Mouse (Mus musculus) neural tube, embryonic 11.5 days (tissue): Measurements from ENCODE around the gene Btla. TPM values are rescaled to one million over a fixed set of nuclear protein-coding genes. Genes with fewer than 3 reads are reported as not detected.

Source experiments
- ATAC-seq: fragments of 200-750 bp; cut with Nextera tagmentation; 2 replicates; pipeline ENCODE4 v1.8.0; 2017; ENCODE audit warnings: moderate number of reproducible peaks, mild to moderate bottlenecking, moderate TSS enrichment, moderate library complexity; ENCODE audit not compliant: insufficient read depth, low FRiP score, low TSS enrichment
- DNase-seq: peaks from one replicate; pipeline ENCODE4 v3.0.0-alpha.2; 2015; ENCODE audit warnings: low spot score
- H3K27ac ChIP-seq: fragments of 300-500 bp; sonication (generic); 2 replicates; pipeline ENCODE4 v1.5.1; 2014; ENCODE audit warnings: low read depth, mild to moderate bottlenecking, low read length
- H3K27me3 ChIP-seq: fragments of 300-500 bp; sonication (generic); 2 replicates; pipeline ENCODE4 v1.6.1; 2014; ENCODE audit warnings: mild to moderate bottlenecking, low read length, mixed read lengths; ENCODE audit not compliant: control insufficient read depth, insufficient read depth
- H3K36me3 ChIP-seq: fragments of 300-500 bp; sonication (generic); 2 replicates; pipeline ENCODE4 v1.6.1; 2014; ENCODE audit warnings: mild to moderate bottlenecking, low read length, moderate library complexity, mixed read lengths; ENCODE audit not compliant: control insufficient read depth, insufficient read depth
- H3K4me1 ChIP-seq: fragments of 300-500 bp; sonication (generic); 2 replicates; pipeline ENCODE4 v1.6.1; 2014; ENCODE audit warnings: low read length, mixed read lengths; ENCODE audit not compliant: control insufficient read depth, insufficient read depth
- H3K4me2 ChIP-seq: fragments of 300-500 bp; sonication (generic); 2 replicates; pipeline ENCODE4 v1.6.1; 2014; ENCODE audit warnings: low read depth, mild to moderate bottlenecking, moderate library complexity
- H3K4me3 ChIP-seq: fragments of 300-500 bp; sonication (generic); 2 replicates; pipeline ENCODE4 v1.5.1; 2014; ENCODE audit warnings: low read depth, low read length
- H3K9ac ChIP-seq: fragments of 300-500 bp; sonication (generic); 2 replicates; pipeline ENCODE4 v1.6.1; 2014; ENCODE audit warnings: mild to moderate bottlenecking, low read length
- H3K9me3 ChIP-seq: fragments of 300-500 bp; sonication (generic); 2 replicates; pipeline ENCODE4 v1.6.1; 2016; ENCODE audit warnings: low read length; ENCODE audit not compliant: control insufficient read depth
- WGBS: fragments of 180-500 bp; shearing (Covaris S2); extraction: QIAGEN DNeasy Blood & Tissue Kit; methylation state at CpG from one replicate; pipeline ENCODE4 v1.1.7; 2014; 5-methylcytosine and 5-hydroxymethylcytosine counted together
- polyA plus RNA-seq: library from polyadenylated mRNA; unstranded; fragments of >200 nt; fragmentation: Nextera tagmentation; extraction: Ambion mirVana; gene quantifications from 2 replicates; pipeline ENCODE4 v1.2.1, GENCODE M21; 2014

Btla gene
- polyA plus RNA-seq, 1 experiment from 2014 or later = 0.16 TPM

DNA sequence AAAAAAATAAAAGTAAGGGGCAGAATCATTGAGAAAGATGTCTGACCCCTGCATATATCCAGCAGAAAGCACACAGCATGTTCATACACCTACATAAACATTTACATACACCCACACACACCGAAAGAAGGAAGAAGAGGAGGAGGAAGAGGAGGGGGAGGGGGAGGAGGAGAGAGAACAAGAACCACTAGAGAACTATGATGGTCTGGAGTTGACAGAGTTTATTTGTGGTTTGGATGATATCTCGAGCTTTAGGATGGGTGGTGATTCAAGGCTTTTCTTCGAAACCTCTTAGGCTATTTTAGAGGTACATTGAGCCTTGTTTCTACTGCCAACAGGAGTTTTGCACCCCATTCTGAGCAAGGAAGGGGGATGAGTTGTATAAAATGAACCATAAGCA is 1.3 kb upstream of the Btla start:
- no peaks in the 10 kb centered on the region for H3K36me3 ChIP-seq
- WGBS = 85% methylated on average over 3 of the region's 3 CpGs
- H3K4me3 ChIP-seq = no peak overlapping the region
- DNase-seq (no peak), ATAC-seq (no peak)
- H3K27me3 ChIP-seq = no peaks in the 10 kb centered on the region
- no peaks in the 10 kb centered on the region for H3K9me3 ChIP-seq
- H3K9ac ChIP-seq = no peak overlapping the region
- H3K27ac ChIP-seq = no peak overlapping the region
- H3K4me2 ChIP-seq = no peak overlapping the region
- H3K4me1 ChIP-seq = no peaks in the 10 kb centered on the region

DNA sequence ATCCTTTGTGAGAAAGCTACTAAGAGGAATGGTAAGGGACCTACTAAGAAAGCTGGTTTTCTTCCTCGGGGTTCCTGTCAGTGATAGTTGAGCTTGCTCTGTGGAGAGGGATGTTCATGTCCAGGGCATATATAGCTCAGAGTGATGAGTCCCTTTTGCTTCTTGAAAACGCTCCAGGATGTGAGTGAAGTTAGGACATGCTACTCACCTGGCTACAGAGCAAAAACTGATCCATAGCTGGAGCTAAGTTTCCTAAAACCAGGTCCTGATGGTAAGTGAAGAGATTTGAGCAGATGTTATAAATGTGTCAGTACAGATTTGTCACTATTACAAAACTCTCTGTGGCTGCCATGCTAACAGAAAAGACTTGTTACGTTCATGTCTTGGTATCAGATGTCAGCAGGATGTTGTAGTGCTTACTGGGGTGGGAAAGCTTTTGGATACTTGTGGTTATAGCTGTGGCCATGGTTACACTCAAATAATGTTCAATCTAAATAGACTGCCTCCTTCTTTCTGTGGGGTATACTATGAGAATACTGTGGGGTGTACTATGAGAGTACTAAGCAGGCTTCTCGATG is 405 bp downstream of the Btla start:
- H3K36me3 ChIP-seq = no peaks in the 10 kb centered on the region
- no peaks in the 10 kb centered on the region for H3K9me3 ChIP-seq
- no peaks in the 10 kb centered on the region for H3K27me3 ChIP-seq
- no peaks in the 10 kb centered on the region for H3K4me1 ChIP-seq
- H3K4me2 ChIP-seq = no peak overlapping the region
- DNase-seq = no peak
- no peak overlapping the region for H3K9ac ChIP-seq
- no peak overlapping the region for H3K4me3 ChIP-seq
- no peak for ATAC-seq
- WGBS = 66% methylated on average over 4 of the region's 4 CpGs
- H3K27ac ChIP-seq = no peak overlapping the region

DNA sequence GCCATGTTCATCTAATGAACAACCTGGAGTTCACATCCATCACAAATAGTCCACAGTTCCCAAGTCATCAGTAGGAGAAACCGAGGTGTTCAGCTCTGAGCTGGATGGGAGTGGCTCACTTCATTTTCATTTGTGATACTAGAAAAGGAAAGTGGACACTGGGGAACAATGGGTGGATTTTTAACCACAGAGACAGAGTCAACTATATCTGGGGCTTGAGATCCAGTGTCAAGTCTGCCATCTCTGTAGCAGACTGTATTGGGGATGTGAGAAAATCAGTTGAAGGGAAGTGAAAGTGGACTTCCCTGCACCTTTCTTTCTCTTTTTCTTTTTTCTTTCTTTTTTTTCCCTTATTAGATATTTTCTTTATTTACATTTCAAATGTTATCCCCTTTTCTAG is 2.9 kb downstream of the Btla start:
- Histone ChIP-seq H3K9ac (no peak overlapping the region), H3K36me3 (no peaks in the 10 kb centered on the region), H3K27ac (no peak overlapping the region), H3K9me3 (no peaks in the 10 kb centered on the region), H3K4me1 (no peaks in the 10 kb centered on the region), H3K4me2 (no peak overlapping the region), H3K4me3 (no peak overlapping the region), H3K27me3 (no peaks in the 10 kb centered on the region)
- 83% methylated on average over 1 of the region's 1 CpGs for WGBS
- DNase-seq = no peak
- ATAC-seq = no peak

DNA sequence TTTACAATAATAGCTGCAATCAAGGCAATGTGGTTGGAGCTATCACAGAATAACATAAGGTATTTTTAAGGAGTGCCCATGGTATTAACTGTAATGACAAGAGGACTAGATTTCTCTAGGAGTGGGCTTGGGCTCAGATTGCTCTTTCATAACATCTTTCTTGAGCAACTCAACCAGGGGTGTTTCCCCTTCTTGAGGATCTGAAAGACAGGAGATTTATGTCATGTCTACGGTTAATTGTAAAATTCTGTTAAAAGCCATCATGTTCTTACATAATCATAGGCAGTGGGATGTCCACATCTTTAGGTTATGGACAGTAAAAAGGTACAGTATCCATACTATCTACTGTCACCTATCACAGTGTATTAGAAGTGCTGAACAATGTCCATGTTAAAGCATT is 7.2 kb downstream of the Btla start:
- H3K27me3 ChIP-seq = no peaks in the 10 kb centered on the region
- no peak for ATAC-seq
- no peaks in the 10 kb centered on the region for H3K4me1 ChIP-seq
- no peaks in the 10 kb centered on the region for H3K36me3 ChIP-seq
- WGBS = 83% methylated on average over 1 of the region's 1 CpGs
- no peak for DNase-seq
- H3K4me2 ChIP-seq = no peak overlapping the region
- H3K9me3 ChIP-seq = no peaks in the 10 kb centered on the region
- no peak overlapping the region for H3K27ac ChIP-seq
- no peak overlapping the region for H3K9ac ChIP-seq
- H3K4me3 ChIP-seq = no peak overlapping the region

DNA sequence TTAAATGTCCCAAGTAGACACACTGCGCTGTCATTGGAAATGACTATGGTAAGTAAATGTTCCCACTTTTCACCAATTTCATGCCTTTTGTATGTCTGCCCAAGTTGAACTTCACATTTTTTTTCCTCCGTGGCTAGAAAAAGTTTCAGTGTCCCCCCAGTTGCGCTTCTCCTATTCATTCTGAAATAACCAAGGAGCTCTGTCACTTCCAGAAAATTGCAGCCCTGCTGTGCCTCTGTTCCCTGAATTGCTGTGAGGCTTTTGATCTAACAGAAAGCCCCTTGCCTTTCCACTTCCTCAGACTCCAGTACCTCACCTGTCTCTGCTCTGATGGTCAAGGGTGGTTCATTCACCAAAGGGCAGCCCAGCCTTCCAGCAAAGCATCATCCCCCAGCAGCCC is 8.9 kb downstream of the Btla start:
- Histone ChIP-seq H3K4me1 (no peaks in the 10 kb centered on the region), H3K36me3 (no peaks in the 10 kb centered on the region), H3K27ac (no peak overlapping the region), H3K9me3 (no peaks in the 10 kb centered on the region), H3K4me3 (no peak overlapping the region), H3K4me2 (no peak overlapping the region), H3K27me3 (no peaks in the 10 kb centered on the region), H3K9ac (no peak overlapping the region)
- ATAC-seq (no peak), DNase-seq (peak; percentile 10)
- 49% methylated on average over 3 of the region's 3 CpGs for WGBS

DNA sequence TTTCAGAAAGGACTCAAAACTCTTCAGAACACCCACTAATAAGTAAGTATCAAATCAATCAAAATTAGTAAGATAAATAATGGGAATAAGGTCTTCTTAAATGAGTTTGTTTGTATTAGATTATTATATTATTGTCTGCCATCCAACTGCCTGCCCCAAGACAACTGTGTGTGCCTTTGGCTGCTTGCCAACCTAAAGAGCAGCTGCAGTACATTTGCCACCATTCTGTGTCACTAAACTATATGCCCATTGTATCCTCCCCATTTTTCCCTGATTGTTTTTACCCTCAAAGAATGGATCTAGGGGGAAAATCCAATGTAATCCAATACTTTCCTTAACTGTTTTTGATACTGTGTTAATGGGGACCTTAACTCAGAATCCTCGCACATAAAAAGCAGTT is 18.6 kb downstream of the Btla start:
- ATAC-seq (no peak), DNase-seq (no peak)
- Histone ChIP-seq H3K9me3 (no peaks in the 10 kb centered on the region), H3K4me3 (no peak overlapping the region), H3K4me2 (no peak overlapping the region), H3K27me3 (no peaks in the 10 kb centered on the region), H3K9ac (no peak overlapping the region), H3K36me3 (no peaks in the 10 kb centered on the region), H3K27ac (no peak overlapping the region), H3K4me1 (no peaks in the 10 kb centered on the region)
- WGBS = 88% methylated on average over 1 of the region's 1 CpGs

DNA sequence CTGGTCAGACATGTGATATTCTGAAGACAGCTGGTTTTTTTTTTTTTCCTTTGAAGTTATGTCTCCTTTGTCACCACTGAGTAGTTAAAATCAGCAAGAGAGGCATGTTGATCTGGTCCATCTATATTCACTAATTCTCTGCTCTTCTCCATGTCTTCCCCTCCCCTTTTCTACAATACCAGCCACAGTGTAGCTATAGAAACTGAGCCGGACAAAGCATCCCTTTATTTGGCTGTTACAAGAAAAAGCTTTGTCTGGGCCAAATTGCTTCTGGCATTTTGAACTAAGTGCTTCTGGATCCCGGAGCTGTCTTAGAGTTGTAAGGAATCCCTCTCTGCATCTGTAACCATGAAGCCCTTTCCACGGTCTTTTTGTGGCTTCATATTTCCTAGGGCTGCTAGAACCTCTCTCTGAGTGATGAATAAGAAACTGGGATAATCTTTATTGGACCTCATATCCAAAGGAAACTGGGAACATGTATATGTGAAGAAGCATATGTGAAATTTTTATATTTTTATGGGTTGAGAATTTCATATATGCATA is 20.9 kb downstream of the Btla start:
- WGBS = 32% methylated on average over 3 of the region's 3 CpGs
- Histone ChIP-seq H3K4me1 (no peaks in the 10 kb centered on the region), H3K4me2 (no peak overlapping the region), H3K9me3 (no peaks in the 10 kb centered on the region), H3K4me3 (no peak overlapping the region), H3K9ac (no peak overlapping the region), H3K27ac (no peak overlapping the region), H3K36me3 (no peaks in the 10 kb centered on the region), H3K27me3 (no peaks in the 10 kb centered on the region)
- peak; percentile 14 for DNase-seq
- ATAC-seq = peak; percentile 77

DNA sequence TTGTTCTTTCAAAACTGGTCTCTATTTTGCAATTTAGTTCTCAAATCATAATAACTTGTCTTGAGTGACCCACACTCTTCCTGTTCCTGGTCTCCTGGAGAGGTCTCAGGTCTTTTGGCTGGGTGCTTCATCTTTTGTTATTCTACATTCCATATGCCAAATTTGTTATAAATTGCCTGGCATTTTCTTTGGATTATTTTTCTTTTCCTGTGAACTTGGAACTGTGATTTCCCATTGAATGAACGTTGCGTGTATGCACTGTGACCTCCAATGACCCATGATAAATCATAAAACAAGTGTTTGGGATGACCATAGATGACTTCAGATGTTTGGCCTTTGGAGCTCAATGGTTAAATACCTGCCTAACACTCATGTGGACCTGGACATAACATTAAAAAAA is 25.6 kb downstream of the Btla start:
- Histone ChIP-seq H3K27me3 (no peaks in the 10 kb centered on the region), H3K9me3 (no peaks in the 10 kb centered on the region), H3K4me2 (no peak overlapping the region), H3K27ac (no peak overlapping the region), H3K4me3 (no peak overlapping the region), H3K36me3 (no peaks in the 10 kb centered on the region), H3K4me1 (no peaks in the 10 kb centered on the region), H3K9ac (no peak overlapping the region)
- no peak for ATAC-seq
- DNase-seq = no peak
- WGBS = 60% methylated on average over 2 of the region's 2 CpGs

DNA sequence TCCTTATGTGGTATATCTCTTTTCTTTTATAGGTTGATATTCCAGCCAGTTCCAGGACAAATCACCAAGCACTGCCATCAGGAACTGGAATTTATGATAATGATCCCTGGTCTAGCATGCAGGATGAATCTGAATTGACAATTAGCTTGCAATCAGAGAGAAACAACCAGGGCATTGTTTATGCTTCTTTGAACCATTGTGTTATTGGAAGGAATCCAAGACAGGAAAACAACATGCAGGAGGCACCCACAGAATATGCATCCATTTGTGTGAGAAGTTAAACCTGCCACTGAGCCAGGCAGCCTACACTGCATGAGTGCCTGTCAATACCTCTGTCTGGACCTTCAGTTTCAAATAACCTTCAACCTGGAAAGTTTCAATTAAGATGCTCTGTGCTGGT is 26.2 kb downstream of the Btla start:
- H3K36me3 ChIP-seq = no peaks in the 10 kb centered on the region
- no peak overlapping the region for H3K4me2 ChIP-seq
- DNase-seq (no peak), ATAC-seq (no peak)
- H3K9me3 ChIP-seq = no peaks in the 10 kb centered on the region
- H3K27ac ChIP-seq = no peak overlapping the region
- no peak overlapping the region for H3K9ac ChIP-seq
- H3K4me1 ChIP-seq = no peaks in the 10 kb centered on the region
- H3K27me3 ChIP-seq = no peaks in the 10 kb centered on the region
- no peak overlapping the region for H3K4me3 ChIP-seq
